Mouse (Mus musculus): ENCODE results near the gene Apol7b. TPM values are rescaled to one million over a fixed set of nuclear protein-coding genes. Genes with fewer than 3 reads are reported as not detected.
"Not testable (repeated sequence)": the region's sequence is repeated elsewhere in the genome, so short reads cannot be mapped to it uniquely, and the experiment has no call there.

The Apol7b gene
- not detected in 2 replicates for total RNA-seq (2017)

DNA sequence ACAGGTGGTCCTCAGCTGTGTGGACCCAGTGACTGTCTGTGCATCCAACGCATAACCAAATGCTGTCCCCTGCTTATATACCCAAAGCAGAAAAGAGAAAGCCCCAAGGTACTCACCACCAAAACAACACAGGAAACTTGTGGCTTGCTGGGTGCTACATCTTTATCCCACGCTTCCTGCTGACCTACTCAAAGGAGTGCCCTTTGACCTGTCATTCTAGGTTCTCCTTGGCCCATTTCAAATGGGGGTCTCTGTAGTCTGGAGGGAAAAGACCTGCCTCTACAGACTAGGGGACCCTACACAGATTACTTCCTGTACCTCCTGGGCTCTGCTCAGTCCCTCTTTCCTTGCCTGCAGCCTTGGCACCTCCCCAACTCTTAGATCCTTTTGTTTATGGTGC, at the start of gene Apol7b:
Apol7b (minus strand) TSS at position 101 of the 400 bp plus-strand sequence.
- peak in 1 of 2 experiments; percentile 32; a peak in 1 of 4 replicates for ATAC-seq (replicated peaks in 1 of 2; ENCODE audit: insufficient read depth in 1 of 2, low FRiP score in 2 of 2, low TSS enrichment in 1 of 2, low read depth in 1 of 2, poor library complexity in 2 of 2, severe bottlenecking in 2 of 2)

DNA sequence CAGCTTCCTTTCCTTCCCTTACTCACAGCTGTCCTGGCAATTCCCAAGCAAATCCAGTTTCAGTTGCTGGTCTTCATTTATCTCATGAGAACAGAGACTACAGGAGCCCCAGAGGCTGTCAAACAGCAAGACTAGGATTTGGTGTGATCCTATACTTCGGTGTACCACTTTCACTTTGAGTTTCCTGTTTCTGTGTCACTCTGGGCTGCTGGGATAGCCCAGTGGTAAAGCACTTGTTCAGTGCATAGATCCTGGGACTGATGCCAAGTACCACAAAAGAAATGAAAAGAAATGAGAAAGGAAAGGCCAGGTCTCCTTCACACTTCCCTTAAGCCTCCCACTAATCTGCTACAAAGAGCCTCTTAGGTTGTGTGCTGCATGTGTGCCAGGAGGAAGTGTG, 47.4 kb upstream of the Apol7b start:
- peak; percentile 76 to 77 for ATAC-seq (replicated peaks in 1 of 2; ENCODE audit: insufficient read depth in 1 of 2, low FRiP score in 2 of 2, low TSS enrichment in 1 of 2, low read depth in 1 of 2, poor library complexity in 2 of 2, severe bottlenecking in 2 of 2)

DNA sequence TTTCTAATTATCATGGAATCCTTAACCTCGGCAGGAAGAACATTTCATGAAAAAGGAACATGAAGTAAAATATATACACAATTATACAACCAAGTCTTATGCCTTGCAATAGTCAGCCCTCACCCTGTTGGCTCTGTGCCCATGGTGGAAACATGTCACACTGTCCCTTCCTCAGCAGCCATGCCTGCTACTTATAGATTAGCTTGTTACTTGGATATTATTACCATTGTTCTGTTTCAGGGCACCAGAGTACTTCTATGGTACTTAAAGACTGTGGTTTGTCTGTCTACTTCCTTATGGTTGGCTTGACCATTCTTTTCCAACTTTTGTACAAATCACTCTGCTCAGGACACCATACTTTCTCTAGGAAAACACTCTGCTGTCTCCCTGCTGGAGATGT, 45.9 kb upstream of the Apol7b start:
- not testable (repeated sequence) for ATAC-seq (replicated peaks in 1 of 2; ENCODE audit: insufficient read depth in 1 of 2, low FRiP score in 2 of 2, low TSS enrichment in 1 of 2, low read depth in 1 of 2, poor library complexity in 2 of 2, severe bottlenecking in 2 of 2)

DNA sequence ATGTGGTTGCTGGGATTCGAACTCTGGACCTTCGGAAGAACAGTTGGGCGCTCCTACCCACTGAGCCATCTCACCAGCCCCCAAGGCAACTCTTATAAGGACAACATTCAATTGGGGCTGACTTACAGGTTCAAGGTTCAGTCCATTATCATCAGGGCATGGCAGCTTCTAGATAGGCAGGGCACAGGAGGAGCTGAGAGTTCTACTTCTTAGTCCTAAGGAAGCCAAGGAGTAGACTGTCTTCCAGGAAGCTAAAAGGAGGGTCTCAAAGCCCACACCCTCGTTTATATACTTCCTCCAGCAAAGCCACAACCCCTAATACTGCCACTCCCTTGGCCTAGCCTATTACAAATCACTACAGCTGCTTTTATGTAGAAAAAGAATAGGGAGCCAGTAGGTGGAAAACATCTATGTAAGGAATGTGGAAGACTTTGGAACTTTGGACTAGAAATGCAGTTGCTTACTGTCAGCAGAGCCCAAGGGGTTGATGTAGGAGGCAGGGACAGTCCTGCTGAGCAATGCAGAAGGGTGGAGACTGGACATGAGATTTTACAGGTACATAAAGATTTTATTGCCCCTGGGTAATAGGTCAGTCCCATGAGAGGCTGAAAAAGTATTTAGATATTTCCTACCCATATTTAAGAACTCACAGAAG, 35.0 kb upstream of the Apol7b start:
- no peak for ATAC-seq (replicated peaks in 1 of 2; ENCODE audit: insufficient read depth in 1 of 2, low FRiP score in 2 of 2, low TSS enrichment in 1 of 2, low read depth in 1 of 2, poor library complexity in 2 of 2, severe bottlenecking in 2 of 2)

DNA sequence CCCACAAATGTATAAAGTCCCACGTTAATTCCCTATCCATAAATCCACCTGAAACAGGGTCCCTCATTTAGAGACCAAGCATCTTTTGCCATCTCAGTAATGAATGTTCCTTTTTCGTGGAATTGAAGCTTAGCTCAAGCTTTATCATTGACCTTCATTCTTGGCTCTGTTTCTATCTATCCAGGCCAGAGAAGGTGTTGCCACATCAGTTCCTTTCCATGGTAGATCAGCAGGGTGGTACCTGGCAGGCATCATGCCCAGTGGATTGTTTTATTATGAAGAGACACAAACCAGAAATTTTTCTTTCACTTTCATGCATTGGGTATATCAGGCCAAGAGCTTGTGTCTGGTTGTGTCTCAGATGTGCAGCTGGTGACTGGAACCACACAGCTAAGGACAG, 29.4 kb upstream of the Apol7b start, which contains the start of gene Apol10a:
Apol10a (plus strand) TSS at position 355 of the 400 bp plus-strand sequence.
- ATAC-seq (replicated peaks in 1 of 2; ENCODE audit: insufficient read depth in 1 of 2, low FRiP score in 2 of 2, low TSS enrichment in 1 of 2, low read depth in 1 of 2, poor library complexity in 2 of 2, severe bottlenecking in 2 of 2): not testable (repeated sequence)

DNA sequence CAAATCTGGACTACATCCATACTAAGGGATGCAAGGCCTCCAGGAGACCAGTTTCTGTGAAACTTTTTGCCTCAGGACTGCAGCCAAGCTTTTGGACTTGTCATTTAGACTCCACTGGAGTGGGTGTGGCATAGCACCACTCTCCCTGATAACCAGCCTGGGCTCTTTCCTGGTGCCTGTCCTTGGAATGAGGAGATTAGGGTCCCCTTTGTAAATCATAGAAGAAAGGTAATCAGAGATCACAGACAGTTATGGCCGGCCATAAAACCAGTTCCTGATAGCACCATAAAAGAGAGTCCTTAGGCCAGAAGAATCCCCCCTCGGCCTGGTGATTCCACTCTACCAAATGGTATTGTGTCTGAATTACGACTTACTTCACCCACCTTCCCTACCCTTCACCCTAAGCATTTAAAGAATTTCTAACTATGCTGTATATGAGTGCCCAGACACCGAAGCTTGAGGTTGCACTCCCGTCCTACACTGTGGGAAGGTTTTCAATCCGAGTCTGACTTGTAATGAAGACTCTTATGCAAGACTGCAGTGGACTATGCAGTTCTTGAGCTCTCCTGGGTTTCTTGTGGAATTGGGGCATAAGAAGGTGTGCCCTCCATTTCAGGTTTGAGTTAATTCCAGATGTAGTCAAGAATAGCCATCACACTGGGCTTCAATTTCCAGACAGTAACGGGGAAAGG, 27.6 kb upstream of the Apol7b start:
- not testable (repeated sequence) for ATAC-seq (replicated peaks in 1 of 2; ENCODE audit: insufficient read depth in 1 of 2, low FRiP score in 2 of 2, low TSS enrichment in 1 of 2, low read depth in 1 of 2, poor library complexity in 2 of 2, severe bottlenecking in 2 of 2)

DNA sequence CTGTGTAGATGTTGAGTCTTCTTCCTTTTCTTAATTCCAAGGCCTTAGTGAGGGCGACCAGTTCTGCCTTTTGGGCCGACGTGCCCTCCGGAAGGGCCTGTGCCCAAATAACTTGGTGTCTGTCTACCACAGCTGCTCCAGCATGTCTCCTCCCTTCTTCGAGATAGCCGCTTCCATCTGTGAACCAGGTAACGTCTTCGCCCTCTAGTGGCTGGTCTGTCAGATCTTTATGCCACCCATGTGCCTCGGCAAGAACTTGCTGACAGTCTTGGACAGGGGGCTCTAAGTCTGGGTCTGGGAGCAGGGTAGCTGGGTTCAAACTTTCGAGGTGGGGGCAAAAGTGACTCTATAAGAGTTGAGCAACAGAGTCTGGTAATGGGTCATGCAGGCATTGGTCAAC, 2.6 kb upstream of the Apol7b start:
- ATAC-seq (replicated peaks in 1 of 2; ENCODE audit: insufficient read depth in 1 of 2, low FRiP score in 2 of 2, low TSS enrichment in 1 of 2, low read depth in 1 of 2, poor library complexity in 2 of 2, severe bottlenecking in 2 of 2): not testable (repeated sequence)

DNA sequence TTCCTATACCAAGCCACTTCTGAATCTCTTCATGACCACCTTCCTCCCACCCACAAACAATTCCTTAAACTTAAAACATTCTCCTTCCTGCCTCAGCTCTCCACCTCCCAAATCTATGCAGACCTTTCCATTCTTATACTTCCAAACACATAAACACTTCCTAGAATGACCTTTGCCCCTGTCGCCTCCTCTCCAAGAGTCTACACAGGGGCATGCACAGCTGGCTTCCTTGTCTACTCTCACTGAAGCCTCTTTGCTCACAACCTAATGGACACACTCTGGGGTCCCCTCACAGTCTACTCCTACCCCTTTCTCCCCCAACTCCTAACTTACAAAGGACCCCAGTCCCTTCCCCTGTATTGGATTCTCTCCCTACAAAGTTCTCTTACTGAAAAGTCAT, 1.6 kb downstream of the Apol7b start:
- ATAC-seq (replicated peaks in 1 of 2; ENCODE audit: insufficient read depth in 1 of 2, low FRiP score in 2 of 2, low TSS enrichment in 1 of 2, low read depth in 1 of 2, poor library complexity in 2 of 2, severe bottlenecking in 2 of 2): not testable (repeated sequence)

DNA sequence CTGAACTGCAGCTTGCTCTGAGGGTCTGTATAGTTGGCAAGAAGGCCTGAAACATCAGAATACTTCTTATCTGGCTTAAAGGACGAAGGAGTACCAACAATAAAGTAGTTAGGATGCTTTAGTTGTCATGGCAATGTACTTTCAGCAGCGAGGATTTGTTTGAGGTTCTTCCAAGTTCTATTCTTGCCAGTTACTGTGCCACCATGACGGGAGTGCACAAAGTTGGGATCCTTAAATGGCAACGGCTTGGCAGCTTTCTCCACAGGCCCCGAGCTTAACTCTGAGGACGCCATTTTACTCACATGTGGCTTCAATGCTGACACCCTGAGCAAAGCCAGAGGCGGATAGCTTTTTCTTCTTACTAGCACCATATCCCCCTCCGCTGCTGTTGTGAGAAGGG, 2.5 kb downstream of the Apol7b start:
- ATAC-seq (replicated peaks in 1 of 2; ENCODE audit: insufficient read depth in 1 of 2, low FRiP score in 2 of 2, low TSS enrichment in 1 of 2, low read depth in 1 of 2, poor library complexity in 2 of 2, severe bottlenecking in 2 of 2): not testable (repeated sequence)

DNA sequence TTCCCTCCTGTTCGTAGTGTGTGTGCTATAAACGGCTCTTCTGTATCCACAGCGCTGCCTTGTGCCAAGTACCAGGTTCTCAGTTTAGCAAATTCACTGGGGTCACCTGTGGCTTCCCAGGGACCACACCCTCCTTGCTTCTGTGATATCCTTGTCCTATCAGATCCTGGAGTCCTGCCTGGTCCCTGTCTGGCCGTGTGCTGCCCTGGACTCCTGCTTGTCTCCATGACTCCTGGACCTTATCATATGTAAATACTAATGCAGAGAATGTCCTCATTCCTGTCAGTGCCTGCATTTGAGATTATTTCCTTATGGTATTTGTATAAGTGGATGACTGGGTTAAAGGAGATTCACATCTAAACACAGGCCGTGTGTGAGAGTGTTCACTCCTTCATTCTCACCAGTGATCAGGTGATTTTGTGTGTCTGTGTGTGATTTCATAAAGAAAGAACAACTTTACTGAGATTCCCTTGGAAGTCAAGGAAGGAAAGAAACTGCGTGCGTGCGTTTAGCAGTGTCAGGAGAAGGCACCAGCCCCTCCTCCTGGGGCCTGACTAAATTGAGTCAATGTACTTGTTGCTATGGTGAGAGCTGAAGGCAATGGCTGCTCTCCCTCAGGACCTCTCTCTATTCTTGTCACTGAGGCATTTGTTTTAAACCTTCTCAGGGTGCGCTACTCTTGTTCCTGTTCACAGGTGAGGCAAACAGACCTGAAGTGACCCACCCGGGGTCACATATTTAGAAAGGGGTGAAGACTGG, 18.4 kb downstream of the Apol7b start:
- not testable (repeated sequence) for ATAC-seq (replicated peaks in 1 of 2; ENCODE audit: insufficient read depth in 1 of 2, low FRiP score in 2 of 2, low TSS enrichment in 1 of 2, low read depth in 1 of 2, poor library complexity in 2 of 2, severe bottlenecking in 2 of 2)

DNA sequence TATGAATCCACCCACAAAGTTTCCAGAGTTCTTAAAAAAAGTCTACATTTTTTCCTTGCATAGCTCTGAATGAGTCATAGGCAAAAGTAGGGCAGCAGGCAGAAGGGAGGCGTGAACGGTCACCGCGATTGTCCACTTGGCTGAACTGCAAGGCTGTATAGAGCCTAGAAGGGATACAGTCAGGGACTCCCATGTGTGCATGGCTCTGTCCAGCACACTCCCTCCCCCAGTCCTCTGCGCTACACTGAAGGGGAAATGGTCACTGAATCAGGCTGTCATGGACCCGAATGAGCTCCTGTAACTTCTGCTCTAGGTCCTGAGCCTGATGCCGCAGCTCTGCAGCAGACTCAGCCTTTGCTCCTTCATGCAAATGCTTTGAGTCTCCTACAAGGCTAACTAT, 24.4 kb downstream of the Apol7b start:
- ATAC-seq (replicated peaks in 1 of 2; ENCODE audit: insufficient read depth in 1 of 2, low FRiP score in 2 of 2, low TSS enrichment in 1 of 2, low read depth in 1 of 2, poor library complexity in 2 of 2, severe bottlenecking in 2 of 2): not testable (repeated sequence)

DNA sequence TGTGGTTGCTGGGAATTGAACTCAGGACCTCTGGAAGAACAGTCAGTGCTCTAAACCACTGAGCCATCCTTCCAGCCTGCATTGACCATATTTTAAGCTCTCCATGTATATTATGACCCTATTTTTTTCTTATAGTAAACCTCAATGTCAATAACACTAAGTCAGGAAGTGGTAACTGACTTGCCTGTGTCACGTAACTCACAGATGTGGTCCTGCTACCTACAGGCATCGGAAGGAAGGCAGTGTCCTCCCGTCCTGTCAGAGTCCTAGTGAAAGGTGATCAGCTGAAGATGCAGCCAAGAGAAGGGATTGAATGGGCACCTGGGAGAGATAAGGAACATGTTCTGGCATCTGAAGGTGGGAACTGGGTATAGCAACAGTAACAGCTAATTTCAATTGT, 27.6 kb downstream of the Apol7b start:
- not testable (repeated sequence) for ATAC-seq (replicated peaks in 1 of 2; ENCODE audit: insufficient read depth in 1 of 2, low FRiP score in 2 of 2, low TSS enrichment in 1 of 2, low read depth in 1 of 2, poor library complexity in 2 of 2, severe bottlenecking in 2 of 2)

DNA sequence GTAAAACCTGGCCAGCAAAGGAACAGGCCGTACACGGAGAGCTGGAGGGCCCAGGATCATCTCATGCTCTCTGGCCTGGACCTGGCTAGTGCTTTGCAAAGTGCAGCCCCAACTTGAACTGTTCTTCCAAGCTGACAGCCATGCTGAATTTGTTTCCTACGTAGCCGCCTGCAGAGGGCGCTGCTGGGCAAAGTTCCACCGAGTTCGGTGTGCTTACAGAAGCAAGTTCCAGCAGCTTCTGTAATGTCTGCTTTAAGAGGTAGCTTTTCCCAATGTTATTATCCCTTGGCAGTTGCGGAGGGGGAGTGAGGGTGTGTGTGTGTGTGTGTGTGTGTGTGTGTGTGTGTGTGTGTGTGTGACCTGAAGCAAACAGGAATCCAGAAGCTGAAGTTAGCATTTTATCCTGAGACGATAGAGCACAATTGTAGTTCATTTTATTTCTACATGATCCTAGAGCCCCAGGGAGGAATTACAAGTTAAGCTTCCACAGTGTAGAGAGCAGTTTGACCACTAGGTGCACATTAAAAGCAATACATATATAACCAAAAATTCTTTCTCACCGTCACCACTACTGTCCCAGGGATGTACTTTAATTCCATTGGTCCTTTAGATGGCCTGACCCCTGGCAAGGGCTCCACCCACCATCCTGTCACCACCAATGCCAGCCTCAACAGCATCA, 30.5 kb downstream of the Apol7b start:
- ATAC-seq (replicated peaks in 1 of 2; ENCODE audit: insufficient read depth in 1 of 2, low FRiP score in 2 of 2, low TSS enrichment in 1 of 2, low read depth in 1 of 2, poor library complexity in 2 of 2, severe bottlenecking in 2 of 2): peak; percentile 50 to 65; a peak in 3 of 4 replicates

DNA sequence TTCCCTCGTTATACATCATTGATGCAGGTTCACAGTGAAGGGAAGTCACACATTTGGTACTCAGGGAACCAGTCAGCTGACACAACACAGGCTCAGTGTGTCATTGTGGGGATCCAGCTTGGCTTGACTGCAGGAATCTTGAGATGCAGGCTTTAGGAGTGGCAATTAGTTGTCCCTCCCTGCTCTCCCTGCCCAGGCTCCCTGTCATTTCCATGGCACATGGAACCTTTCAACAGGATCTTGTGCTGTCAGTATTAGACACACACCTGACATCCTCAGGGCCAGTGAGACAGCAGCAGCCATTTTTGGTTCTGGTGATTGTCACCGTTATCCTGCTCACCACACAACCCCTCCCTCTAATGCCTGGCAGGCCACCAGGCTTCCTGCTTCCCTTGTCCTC, 31.6 kb downstream of the Apol7b start:
- ATAC-seq (replicated peaks in 1 of 2; ENCODE audit: insufficient read depth in 1 of 2, low FRiP score in 2 of 2, low TSS enrichment in 1 of 2, low read depth in 1 of 2, poor library complexity in 2 of 2, severe bottlenecking in 2 of 2): not testable (repeated sequence)

DNA sequence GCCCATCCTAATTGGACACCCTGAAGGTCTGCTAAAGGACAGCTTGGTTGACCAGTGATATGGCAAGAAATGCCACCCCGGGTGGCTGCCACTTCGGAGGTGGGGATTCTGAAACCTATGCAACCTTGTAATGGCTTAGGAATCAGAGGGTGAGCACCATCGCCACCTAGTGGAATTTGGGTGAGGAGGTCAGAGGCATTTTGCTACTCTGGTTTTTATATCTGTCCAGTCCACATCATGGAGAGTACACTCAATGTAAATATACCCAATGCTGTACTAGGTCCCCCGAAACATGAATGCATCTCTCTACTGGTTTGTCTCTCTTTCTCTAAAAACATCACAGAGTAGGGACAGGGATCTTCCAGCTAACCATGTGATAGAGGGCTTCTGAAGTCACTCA, 34.6 kb downstream of the Apol7b start:
- peak; percentile 57 to 68 for ATAC-seq (replicated peaks in 1 of 2; ENCODE audit: insufficient read depth in 1 of 2, low FRiP score in 2 of 2, low TSS enrichment in 1 of 2, low read depth in 1 of 2, poor library complexity in 2 of 2, severe bottlenecking in 2 of 2)

DNA sequence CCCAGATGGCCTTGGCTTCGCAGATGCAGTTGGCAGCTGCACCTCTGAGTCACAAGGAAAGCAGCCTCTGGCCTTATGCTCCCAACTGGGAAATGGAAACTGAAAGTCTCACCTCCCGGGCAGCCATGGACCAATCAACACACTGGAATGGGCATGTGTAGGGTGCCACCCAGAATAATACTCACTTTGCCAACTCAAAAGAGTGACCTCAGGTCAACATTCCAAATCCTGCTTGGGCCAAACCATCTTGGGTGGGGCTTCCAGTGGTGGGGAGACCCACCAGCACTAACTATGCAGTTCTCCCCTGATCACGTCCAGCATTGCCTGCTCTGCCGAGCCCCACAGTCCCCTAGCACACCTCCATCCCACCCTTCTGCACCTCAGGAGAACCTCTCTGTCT, 36.3 kb downstream of the Apol7b start, which contains the start of gene Apol9a:
Apol9a (minus strand) TSS at position 101 of the 400 bp plus-strand sequence.
- ATAC-seq (replicated peaks in 1 of 2; ENCODE audit: insufficient read depth in 1 of 2, low FRiP score in 2 of 2, low TSS enrichment in 1 of 2, low read depth in 1 of 2, poor library complexity in 2 of 2, severe bottlenecking in 2 of 2): not testable (repeated sequence)

DNA sequence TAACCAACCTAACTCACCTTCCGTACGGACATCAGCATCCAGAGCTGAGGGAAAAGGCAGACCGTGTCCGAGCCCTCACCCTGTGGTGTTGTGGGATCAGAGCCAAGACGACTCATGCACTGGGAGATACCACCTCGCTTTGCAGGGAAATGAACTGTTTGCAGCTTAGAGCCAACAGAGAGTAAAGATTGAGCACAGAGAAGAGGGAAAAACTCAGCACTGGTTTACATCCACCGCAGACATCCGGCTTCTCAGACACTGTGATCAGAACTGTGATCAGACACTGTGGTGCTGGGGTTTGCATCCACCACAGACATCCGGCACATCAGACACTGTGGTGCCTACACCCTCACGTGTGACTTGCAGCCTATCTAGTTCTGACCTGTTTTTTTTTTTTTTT, 40.9 kb downstream of the Apol7b start:
- not testable (repeated sequence) for ATAC-seq (replicated peaks in 1 of 2; ENCODE audit: insufficient read depth in 1 of 2, low FRiP score in 2 of 2, low TSS enrichment in 1 of 2, low read depth in 1 of 2, poor library complexity in 2 of 2, severe bottlenecking in 2 of 2)

All from hematopoietic stem cell, adult 5-6 weeks (primary cell).